In genomic region chr9:20644360-20645081, GRCm38 (mm10) we compare ENCODE assay signal across 8 mouse cellular contexts. TPM values are rescaled to one million over a fixed set of nuclear protein-coding genes. Genes with fewer than 3 reads are reported as not detected.
DNase-seq lines count a peak whose midpoint lies in the region; ATAC-seq and TF ChIP-seq lines count a peak whose summit lies in the region.

TSS of gene Fbxl12 (minus strand) at chr9:20644767.

- ATAC-seq in granulocyte monocyte progenitor cell, adult 5-6 weeks (replicated peaks; ENCODE audit: poor library complexity, severe bottlenecking) = peak; percentile 53
- ATAC-seq in intestine, postnatal 0 days = peak; percentile 49
- no peak for ATAC-seq in limb, embryonic 13.5 days (ENCODE audit: low FRiP score, low read depth)
- peak; percentile 30; the same call in 1 of the 2 replicates for ATAC-seq in midbrain, embryonic 15.5 days (replicated peaks)

- peaks cover 26% of the 10 kb centered on the region for H3K4me1 ChIP-seq in embryonic facial prominence, embryonic 10.5 days
- no peaks in the 10 kb centered on the region for H3K4me1 ChIP-seq in intestine, postnatal 0 days (replicated peaks; ENCODE audit: control insufficient read depth, insufficient read depth, low read length)
- H3K4me1 ChIP-seq in limb, embryonic 13.5 days = peaks cover 30% of the 10 kb centered on the region
- H3K4me1 ChIP-seq in midbrain, embryonic 15.5 days = peaks cover 49% of the 10 kb centered on the region

- peak within 1 kb of the TSS; percentile 93 for H3K4me3 ChIP-seq in embryonic facial prominence, embryonic 10.5 days
- peak within 1 kb of the TSS; percentile 96 for H3K4me3 ChIP-seq in intestine, postnatal 0 days (ENCODE audit: low read depth, low read length)
- H3K4me3 ChIP-seq in limb, embryonic 13.5 days = peak within 1 kb of the TSS; percentile 88
- peak within 1 kb of the TSS; percentile 92 for H3K4me3 ChIP-seq in midbrain, embryonic 15.5 days

- peak within 1 kb of the TSS; percentile 87 for H3K9ac ChIP-seq in intestine, postnatal 0 days (ENCODE audit: low read depth, low read length)
- H3K9ac ChIP-seq in limb, embryonic 13.5 days = peak within 1 kb of the TSS; percentile 87
- H3K9ac ChIP-seq in midbrain, embryonic 15.5 days = peak within 1 kb of the TSS; percentile 75

- TF ChIP-seq CTCF in intestine, postnatal 0 days (IDR thresholded peaks at IDR 0.05; ENCODE audit: low read depth) = no peak

- peaks cover 37% of the 10 kb centered on the region for H3K36me3 ChIP-seq in embryonic facial prominence, embryonic 10.5 days (replicated peaks)
- peaks cover 15% of the 10 kb centered on the region for H3K36me3 ChIP-seq in intestine, postnatal 0 days (ENCODE audit: control insufficient read depth, insufficient read depth)
- H3K36me3 ChIP-seq in limb, embryonic 13.5 days = peaks cover 32% of the 10 kb centered on the region
- 0 out of 2 replicates have a peak, but pooled peaks cover 7% of the 10 kb centered on the region for H3K36me3 ChIP-seq in midbrain, embryonic 15.5 days (replicated peaks)

- DNase-seq in urinary bladder, adult 18-20 months (ENCODE audit: low spot score in 2 of 2) = peak; percentile 62 to 78
- DNase-seq in urinary bladder, postnatal 10 days (ENCODE audit: low spot score) = no peak
- DNase-seq in embryonic facial prominence, embryonic 10.5 days (ENCODE audit: low spot score) = peak; percentile 85
- peak; percentile 79 for DNase-seq in spleen, postnatal 10 days (ENCODE audit: low spot score in 2 of 2)

- peak within 1 kb of the TSS; percentile 92 for H3K27ac ChIP-seq in embryonic facial prominence, embryonic 10.5 days (replicated peaks)
- peak within 1 kb of the TSS; percentile 91 for H3K27ac ChIP-seq in intestine, postnatal 0 days (ENCODE audit: low read depth, low read length)
- peak within 1 kb of the TSS; percentile 64 for H3K27ac ChIP-seq in limb, embryonic 13.5 days
- H3K27ac ChIP-seq in midbrain, embryonic 15.5 days = peak within 1 kb of the TSS; percentile 86

- WGBS in embryonic facial prominence, embryonic 10.5 days = under 1% methylated on average over 43 of the region's 43 CpGs
- WGBS in intestine, postnatal 0 days = under 1% methylated on average over 43 of the region's 43 CpGs
- WGBS in limb, embryonic 13.5 days = under 1% methylated on average over 43 of the region's 43 CpGs
- under 1% methylated on average over 43 of the region's 43 CpGs for WGBS in midbrain, embryonic 15.5 days

- H3K9me3 ChIP-seq in embryonic facial prominence, embryonic 10.5 days = no peaks in the 10 kb centered on the region
- H3K9me3 ChIP-seq in intestine, postnatal 0 days (ENCODE audit: control insufficient read depth) = no peaks in the 10 kb centered on the region
- H3K9me3 ChIP-seq in limb, embryonic 13.5 days = no peaks in the 10 kb centered on the region
- H3K9me3 ChIP-seq in midbrain, embryonic 15.5 days = no peaks in the 10 kb centered on the region

- H3K4me2 ChIP-seq in intestine, postnatal 0 days (replicated peaks; ENCODE audit: low read depth) = peak within 1 kb of the TSS; percentile 97
- peak within 1 kb of the TSS; percentile 98 for H3K4me2 ChIP-seq in limb, embryonic 13.5 days (replicated peaks)
- peak within 1 kb of the TSS; percentile 96 for H3K4me2 ChIP-seq in midbrain, embryonic 15.5 days

- no peaks in the 10 kb centered on the region for H3K27me3 ChIP-seq in embryonic facial prominence, embryonic 10.5 days (replicated peaks; ENCODE audit: low read depth, poor library complexity, severe bottlenecking)
- no peaks in the 10 kb centered on the region for H3K27me3 ChIP-seq in intestine, postnatal 0 days (replicated peaks; ENCODE audit: control insufficient read depth, insufficient read depth, low read length)
- no peaks in the 10 kb centered on the region for H3K27me3 ChIP-seq in limb, embryonic 13.5 days
- H3K27me3 ChIP-seq in midbrain, embryonic 15.5 days (replicated peaks) = no peaks in the 10 kb centered on the region

RNA-seq across cellular contexts. Expression of gene Fbxl12, which starts in this region (rescaled TPM):
- 18.7 and 18.9 TPM in 2 replicates for polyA plus RNA-seq in embryonic facial prominence, embryonic 10.5 days (2016; fragmentation: Nextera tagmentation; extraction: Ambion mirVana)
- 18.2 and 28.0 TPM in 2 replicates for total RNA-seq in granulocyte monocyte progenitor cell, adult 5-6 weeks (2014; fragmentation: Nextera tagmentation)
- total RNA-seq in granulocyte monocyte progenitor cell, adult 5-6 weeks (2017) = 3.7 and 6.3 TPM in 2 replicates
- 7.4 and 7.6 TPM in 2 replicates for polyA plus RNA-seq in intestine, postnatal 0 days (2015; fragmentation: Nextera tagmentation; extraction: Ambion mirVana)
- 21.3 and 21.5 TPM in 2 replicates for polyA plus RNA-seq in limb, embryonic 13.5 days (2015; fragmentation: Nextera tagmentation; extraction: Ambion mirVana)
- polyA plus RNA-seq in midbrain, embryonic 15.5 days (2015; fragmentation: Nextera tagmentation; extraction: Ambion mirVana) = 16.0 and 17.8 TPM in 2 replicates
